Mouse (Mus musculus) stomach, postnatal 0 days (tissue): ENCODE measurements around the gene Iqub. TPM values are rescaled to one million over a fixed set of nuclear protein-coding genes. Genes with fewer than 3 reads are reported as not detected.

ENCODE experiments used
- ATAC-seq: fragments of 200-750 bp; cut with Nextera tagmentation; 2 replicates; pipeline ENCODE4 v1.8.0; 2017; ENCODE audit not compliant: low FRiP score, low TSS enrichment
- DNase-seq: peaks from one replicate; pipeline ENCODE4 v3.0.0-alpha.2; 2016; ENCODE audit warnings: low spot score
- H3K27ac ChIP-seq: fragments of 300-500 bp; sonication (generic); replicated peaks from 2 replicates; pipeline ENCODE4 v1.5.1; 2014; ENCODE audit warnings: mild to moderate bottlenecking, control low read depth
- H3K27me3 ChIP-seq: fragments of 300-500 bp; sonication (generic); 2 replicates; pipeline ENCODE4 v1.6.1; 2014; ENCODE audit warnings: low read length; ENCODE audit not compliant: control insufficient read depth, insufficient read depth
- H3K36me3 ChIP-seq: fragments of 300-500 bp; sonication (generic); 2 replicates; pipeline ENCODE4 v1.6.1; 2014; ENCODE audit warnings: low read length, mixed read lengths; ENCODE audit not compliant: control insufficient read depth, insufficient read depth
- H3K4me1 ChIP-seq: fragments of 300-500 bp; sonication (generic); replicated peaks from 2 replicates; pipeline ENCODE4 v1.6.1; 2014; ENCODE audit warnings: antibody characterized with exemption; ENCODE audit not compliant: control insufficient read depth, insufficient read depth
- H3K4me2 ChIP-seq: fragments of 300-500 bp; sonication (generic); replicated peaks from 2 replicates; pipeline ENCODE4 v1.6.1; 2014; ENCODE audit warnings: low read depth, mild to moderate bottlenecking, control low read depth, moderate library complexity
- H3K4me3 ChIP-seq: fragments of 300-500 bp; sonication (generic); 2 replicates; pipeline ENCODE4 v1.5.1; 2014; ENCODE audit warnings: low read depth, low read length, control low read depth
- H3K9ac ChIP-seq: fragments of 300-500 bp; sonication (generic); 2 replicates; pipeline ENCODE4 v1.6.1; 2014; ENCODE audit warnings: mild to moderate bottlenecking, low read length, control low read depth, mixed read lengths
- H3K9me3 ChIP-seq: fragments of 300-500 bp; sonication (generic); 2 replicates; pipeline ENCODE4 v1.6.1; 2016; ENCODE audit warnings: low read length; ENCODE audit not compliant: control insufficient read depth
- CTCF ChIP-seq: IDR thresholded peaks from 2 replicates; pipeline ENCODE4 v1.5.1; 2016; ENCODE audit warnings: antibody characterized with exemption, low read depth, mild to moderate bottlenecking, moderate library complexity
- EP300 ChIP-seq: optimal IDR thresholded peaks from 2 replicates; pipeline ENCODE3; 2016; ENCODE audit warnings: antibody characterized with exemption
- WGBS: fragments of 180-500 bp; shearing (Covaris S2); extraction: QIAGEN DNeasy Blood & Tissue Kit; methylation state at CpG from one replicate; pipeline ENCODE4 v1.1.7; 2014; 5-methylcytosine and 5-hydroxymethylcytosine counted together
- polyA plus RNA-seq: library from polyadenylated mRNA; unstranded; fragments of >200 nt; fragmentation: Nextera tagmentation; extraction: Ambion mirVana; gene quantifications from 2 replicates; pipeline ENCODE4 v1.2.1, GENCODE M21; 2015

Gene Iqub
- polyA plus RNA-seq, 1 experiment from 2014 or later, result not detected

DNA sequence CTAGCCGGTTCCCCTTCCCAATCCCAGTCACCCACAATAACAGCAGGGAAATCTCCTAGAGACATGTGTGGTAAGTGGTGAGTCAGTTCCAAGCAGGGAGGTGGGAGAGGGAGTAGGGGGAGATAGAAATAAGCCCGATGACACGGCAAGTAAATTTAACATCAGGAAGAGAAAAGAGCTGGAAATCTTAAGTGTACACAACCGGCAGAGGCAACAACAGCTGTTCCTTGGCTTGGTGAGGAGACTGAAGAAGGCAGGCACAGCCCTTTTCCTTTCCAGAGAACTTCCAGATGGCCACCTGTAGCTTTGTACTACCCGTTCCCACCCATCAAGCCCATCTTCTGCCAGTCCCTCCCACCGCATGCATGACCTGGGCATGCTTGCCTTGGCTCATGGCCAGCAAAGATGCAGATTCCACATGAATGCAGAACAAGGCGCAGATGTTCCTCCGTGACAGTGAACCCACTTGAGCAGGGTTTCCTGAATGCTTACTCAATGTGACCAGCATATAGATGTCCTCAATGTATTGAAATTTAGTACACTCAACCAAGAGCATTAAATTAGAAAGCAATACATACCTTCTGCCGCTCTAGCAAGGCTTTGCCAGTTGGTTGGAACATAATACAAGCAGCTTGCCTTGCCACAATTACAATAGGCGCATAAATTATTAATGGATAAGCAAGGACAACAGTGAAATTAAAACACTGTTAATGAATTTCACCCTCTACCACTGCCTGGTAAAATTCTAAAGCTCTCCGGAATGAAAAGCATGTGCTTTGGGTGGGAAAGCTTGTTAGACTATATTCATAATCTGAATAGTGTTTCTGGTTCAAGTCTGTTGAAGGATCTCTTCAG lies 106.1 kb downstream of the Iqub start:
- ATAC-seq, result no peak
- Histone ChIP-seq H3K9me3 (no peaks in the 10 kb centered on the region), H3K27me3 (no peaks in the 10 kb centered on the region), H3K27ac (no peak overlapping the region), H3K9ac (no peak overlapping the region), H3K4me1 (no peaks in the 10 kb centered on the region), H3K4me2 (no peak overlapping the region), H3K36me3 (no peaks in the 10 kb centered on the region), H3K4me3 (no peak overlapping the region)
- DNase-seq, result peak; percentile 11
- TF ChIP-seq CTCF, result no peak
- no peak for TF ChIP-seq EP300
- WGBS, result 51% methylated on average over 11 of the region's 11 CpGs

DNA sequence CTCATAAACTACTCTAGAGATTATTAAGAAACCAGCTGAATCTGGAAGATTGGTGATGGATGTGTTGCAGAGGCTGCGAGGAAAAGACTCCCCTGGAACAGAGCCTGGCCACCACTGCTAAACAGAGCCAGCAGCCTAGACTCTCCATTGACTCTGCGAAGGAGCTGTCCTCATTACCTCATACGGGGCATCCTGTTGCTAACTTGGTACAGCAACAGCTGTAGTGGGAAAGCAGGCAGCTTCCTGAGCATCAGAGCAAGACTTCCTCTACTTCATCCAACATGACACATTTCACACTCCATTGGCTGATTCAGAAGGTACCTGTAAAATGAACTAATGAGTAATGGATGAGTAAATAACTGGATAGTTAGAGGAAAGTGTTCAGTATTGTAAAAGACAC lies 107.1 kb downstream of the Iqub start:
- Histone ChIP-seq H3K9me3 (no peaks in the 10 kb centered on the region), H3K9ac (no peak overlapping the region), H3K4me1 (no peaks in the 10 kb centered on the region), H3K27ac (no peak overlapping the region), H3K36me3 (no peaks in the 10 kb centered on the region), H3K4me2 (no peak overlapping the region), H3K27me3 (no peaks in the 10 kb centered on the region), H3K4me3 (no peak overlapping the region)
- DNase-seq (no peak), ATAC-seq (no peak)
- 40% methylated on average over 3 of the region's 3 CpGs for WGBS
- no peak for TF ChIP-seq CTCF
- TF ChIP-seq EP300, result no peak

DNA sequence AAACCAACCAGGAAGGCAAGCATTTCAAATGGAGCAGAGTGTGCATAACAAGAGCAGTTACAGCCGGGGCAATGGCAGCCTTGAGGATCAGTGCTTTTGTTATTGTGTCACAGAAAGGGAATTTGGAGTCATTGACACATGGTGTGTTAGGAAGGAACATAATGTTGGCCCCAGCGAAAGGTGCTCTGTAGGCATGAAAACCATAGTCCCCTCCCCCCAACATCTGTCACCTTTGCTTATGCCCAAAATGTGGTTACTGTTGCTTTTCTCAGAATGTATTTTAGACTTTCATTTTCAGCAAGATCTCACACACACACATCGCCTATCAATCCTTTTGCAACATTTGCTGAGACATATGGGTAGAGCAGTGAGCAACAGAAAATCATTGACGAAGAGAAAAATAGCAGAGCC lies 117.6 kb downstream of the Iqub start:
- no peaks in the 10 kb centered on the region for H3K9me3 ChIP-seq
- no peak for TF ChIP-seq CTCF
- TF ChIP-seq EP300, result no peak
- 87% methylated on average over 4 of the region's 4 CpGs for WGBS
- no peaks in the 10 kb centered on the region for H3K36me3 ChIP-seq
- H3K4me1 ChIP-seq, result no peaks in the 10 kb centered on the region
- H3K4me2 ChIP-seq, result no peak overlapping the region
- no peak overlapping the region for H3K27ac ChIP-seq
- DNase-seq, result no peak
- H3K27me3 ChIP-seq, result no peaks in the 10 kb centered on the region
- no peak for ATAC-seq
- no peak overlapping the region for H3K4me3 ChIP-seq
- H3K9ac ChIP-seq, result no peak overlapping the region

Other genes with a start within 250 kb of the Iqub start
- 414 and 442 TPM in 2 replicates for gene Ndufa5, start 12.9 kb upstream of the Iqub start, polyA plus RNA-seq
- gene Asb15, start 13.1 kb upstream of the Iqub start, polyA plus RNA-seq, result 0.04 and 0.06 TPM in 2 replicates
- 0.10 TPM in 1 of 2 replicates, not detected in the other for gene Lmod2, start 82.7 kb upstream of the Iqub start, polyA plus RNA-seq
- 73.5 and 80.9 TPM in 2 replicates for gene Wasl, start 149.9 kb upstream of the Iqub start, polyA plus RNA-seq
- not detected in 2 replicates for gene Hyal6, start 218.2 kb upstream of the Iqub start, polyA plus RNA-seq
- 0.99 and 1.0 TPM in 2 replicates for gene Hyal4, start 233.3 kb upstream of the Iqub start, polyA plus RNA-seq